Mouse (Mus musculus): ENCODE results near the gene Ccdc88c. TPM values are rescaled to one million over a fixed set of nuclear protein-coding genes. Genes with fewer than 3 reads are reported as not detected.
A peak's percentile ranks its signal among the peaks of the same experiment; 100 is the strongest.

Ccdc88c gene
- polyA plus RNA-seq, 2 experiments, result 5.3 to 9.2 TPM

GRCm38 (mm10) chr12:101004982-101005381, 23.9 kb downstream of the Ccdc88c start:
- Histone ChIP-seq H3K27ac (no peak overlapping the region), H3K36me3 (replicated peaks; ENCODE audit: control insufficient read depth, insufficient read depth, low read depth) (no peaks in the 10 kb centered on the region), H3K4me2 (ENCODE audit: low read depth) (no peak overlapping the region), H3K4me3 (ENCODE audit: insufficient read depth in 1 of 2, low read depth in 2 of 2, low read length in 2 of 2) (no peak overlapping the region), H3K9ac (replicated peaks) (no peak overlapping the region), H3K9me3 (ENCODE audit: control insufficient read depth, low read length) (no peaks in the 10 kb centered on the region), H3K4me1 (replicated peaks; ENCODE audit: control insufficient read depth in 2 of 2, insufficient read depth in 2 of 2, low read length in 1 of 2) (peaks cover 40 to 55% of the 10 kb centered on the region in 2 experiments), H3K27me3 (ENCODE audit: control insufficient read depth, insufficient read depth, low read length) (no peaks in the 10 kb centered on the region)
- 89% methylated on average over 5 of the region's 5 CpGs for WGBS (ENCODE audit: insufficient replicate concordance)
- TF ChIP-seq CTCF (IDR thresholded peaks at IDR 0.05; ENCODE audit: low read depth) (no peak), EP300 (IDR thresholded peaks at IDR 0.05; ENCODE audit: low read depth) (no peak)
- ATAC-seq (ENCODE audit: insufficient read depth), result no peak
- DNase-seq (ENCODE audit: low read depth in 3 of 3, low spot score in 3 of 3), result no peak

- WGBS (ENCODE audit: insufficient replicate concordance), result 66% methylated on average over 4 of the region's 4 CpGs
- Histone ChIP-seq H3K36me3 (replicated peaks; ENCODE audit: control insufficient read depth, insufficient read depth, low read depth) (no peaks in the 10 kb centered on the region), H3K4me3 (ENCODE audit: insufficient read depth in 1 of 2, low read depth in 2 of 2, low read length in 2 of 2) (no peak overlapping the region), H3K9me3 (ENCODE audit: control insufficient read depth, low read length) (no peaks in the 10 kb centered on the region), H3K9ac (replicated peaks) (no peak overlapping the region), H3K4me1 (replicated peaks; ENCODE audit: control insufficient read depth in 2 of 2, insufficient read depth in 2 of 2, low read length in 1 of 2) (peaks cover 40 to 55% of the 10 kb centered on the region in 2 experiments), H3K27ac (no peak overlapping the region), H3K4me2 (ENCODE audit: low read depth) (no peak overlapping the region), H3K27me3 (ENCODE audit: control insufficient read depth, insufficient read depth, low read length) (no peaks in the 10 kb centered on the region)
- ATAC-seq (ENCODE audit: insufficient read depth), result no peak
- TF ChIP-seq CTCF (IDR thresholded peaks at IDR 0.05; ENCODE audit: low read depth) (no peak), EP300 (IDR thresholded peaks at IDR 0.05; ENCODE audit: low read depth) (no peak)
- DNase-seq (ENCODE audit: low read depth in 3 of 3, low spot score in 3 of 3), result no peak
Measured at GRCm38 (mm10) chr12:101002801-101003513, 25.9 kb downstream of the Ccdc88c start.

- peak; percentile 83 for ATAC-seq (ENCODE audit: insufficient read depth)
- H3K27ac ChIP-seq, result peak overlapping the region; percentile 73
- no peak overlapping the region for H3K4me3 ChIP-seq (ENCODE audit: insufficient read depth in 1 of 2, low read depth in 2 of 2, low read length in 2 of 2)
Measured at GRCm38 (mm10) chr12:100999061-100999954, 29.5 kb downstream of the Ccdc88c start.

GRCm38 (mm10) chr12:100998564-100998962, 30.3 kb downstream of the Ccdc88c start:
- Histone ChIP-seq H3K4me2 (ENCODE audit: low read depth) (peak overlapping the region; percentile 37), H3K9me3 (ENCODE audit: control insufficient read depth, low read length) (no peaks in the 10 kb centered on the region), H3K27me3 (ENCODE audit: control insufficient read depth, insufficient read depth, low read length) (no peaks in the 10 kb centered on the region), H3K36me3 (replicated peaks; ENCODE audit: control insufficient read depth, insufficient read depth, low read depth) (no peaks in the 10 kb centered on the region), H3K9ac (replicated peaks) (peak overlapping the region; percentile 19; the same call in 1 of the 2 replicates), H3K4me3 (ENCODE audit: insufficient read depth in 1 of 2, low read depth in 2 of 2, low read length in 2 of 2) (no peak overlapping the region), H3K4me1 (replicated peaks; ENCODE audit: control insufficient read depth in 2 of 2, insufficient read depth in 2 of 2, low read length in 1 of 2) (peaks cover 49 to 58% of the 10 kb centered on the region in 2 experiments), H3K27ac (peak overlapping the region; percentile 73)
- no peak for DNase-seq (ENCODE audit: low read depth in 3 of 3, low spot score in 3 of 3)
- 36% methylated on average over 8 of the region's 8 CpGs for WGBS (ENCODE audit: insufficient replicate concordance)
- TF ChIP-seq CTCF (IDR thresholded peaks at IDR 0.05; ENCODE audit: low read depth) (no peak), EP300 (IDR thresholded peaks at IDR 0.05; ENCODE audit: low read depth) (no peak)
- no peak; the same call in 1 of the 2 replicates for ATAC-seq (ENCODE audit: insufficient read depth)

More at GRCm38 (mm10) chr12:100999061-100999954, 29.5 kb downstream of the Ccdc88c start:
- peaks cover 49 to 58% of the 10 kb centered on the region in 2 experiments for H3K4me1 ChIP-seq (replicated peaks; ENCODE audit: control insufficient read depth in 2 of 2, insufficient read depth in 2 of 2, low read length in 1 of 2)
- TF ChIP-seq EP300 (IDR thresholded peaks at IDR 0.05; ENCODE audit: low read depth), result peak; percentile 73
- TF ChIP-seq CTCF (IDR thresholded peaks at IDR 0.05; ENCODE audit: low read depth), result no peak
- no peaks in the 10 kb centered on the region for H3K27me3 ChIP-seq (ENCODE audit: control insufficient read depth, insufficient read depth, low read length)
- H3K36me3 ChIP-seq (replicated peaks; ENCODE audit: control insufficient read depth, insufficient read depth, low read depth), result no peaks in the 10 kb centered on the region
- 24% methylated on average over 7 of the region's 7 CpGs for WGBS (ENCODE audit: insufficient replicate concordance)
- peak overlapping the region; percentile 37 for H3K4me2 ChIP-seq (ENCODE audit: low read depth)
- no peak for DNase-seq (ENCODE audit: low read depth in 3 of 3, low spot score in 3 of 3)
- peak overlapping the region; percentile 19 for H3K9ac ChIP-seq (replicated peaks)
- no peaks in the 10 kb centered on the region for H3K9me3 ChIP-seq (ENCODE audit: control insufficient read depth, low read length)

Data from liver, embryonic 14.5 days (tissue).